Mouse (Mus musculus): Measurements from ENCODE around the gene Pcif1.

DNA sequence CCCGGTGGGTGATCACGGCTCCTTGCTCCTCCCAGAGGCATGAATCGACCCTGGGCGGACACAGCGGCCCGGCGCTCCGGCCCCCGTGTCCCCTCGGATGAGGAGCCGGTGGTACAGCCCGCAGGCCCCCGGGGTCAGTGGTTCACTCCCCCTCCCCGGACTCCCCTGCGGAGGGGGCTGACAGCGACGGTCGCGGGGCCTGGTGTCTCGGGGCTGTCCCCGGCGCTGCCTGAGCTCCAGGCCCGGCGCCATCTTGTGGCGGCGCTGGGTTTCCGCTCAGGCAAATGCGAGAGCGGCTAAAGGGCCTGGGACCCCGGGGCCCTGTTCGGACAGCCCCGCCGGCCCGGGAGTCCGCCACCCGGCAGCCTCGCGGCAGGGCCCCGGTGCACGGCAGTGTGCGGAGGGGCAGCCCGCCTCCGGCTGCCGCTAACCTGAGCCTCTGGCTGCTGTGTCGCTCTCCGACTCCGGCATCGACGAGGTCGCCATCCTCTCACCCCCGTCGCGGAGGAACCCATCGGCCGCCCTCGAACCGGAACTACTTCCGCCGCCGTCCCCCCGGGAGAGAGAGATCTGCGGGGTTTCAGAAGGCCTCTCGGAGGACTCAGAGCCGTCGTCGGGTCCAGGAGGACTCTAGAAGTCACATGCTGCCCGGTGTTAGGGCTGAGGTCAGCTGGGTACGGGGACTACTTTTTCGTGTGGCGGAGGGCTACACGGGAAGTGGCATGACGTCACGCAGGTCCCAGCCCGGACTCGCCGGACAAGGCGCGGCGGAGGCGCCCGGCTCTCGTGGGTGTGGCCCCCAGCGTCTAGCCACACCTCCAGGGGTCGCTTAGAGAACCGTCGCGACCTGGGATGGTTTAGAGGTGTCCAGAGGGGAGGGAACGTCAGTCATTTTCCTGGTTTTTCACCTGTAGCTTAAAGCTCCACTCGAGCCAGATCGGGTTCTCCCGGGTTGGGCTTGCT, 32.3 kb downstream of the Pcif1 start, which contains the start of gene Zfp335:
- TF ChIP-seq CTCF (conservative IDR thresholded peaks at IDR 0.05 in 1 of 2, IDR thresholded peaks at IDR 0.05 in 1 of 2; ENCODE audit: low read depth in 2 of 2, low read length in 2 of 2), result peak in 1 of 2 experiments; percentile 44; a peak in 2 of 4 replicates
- peak; percentile 90 for TF ChIP-seq POLR2A (IDR thresholded peaks at IDR 0.05; ENCODE audit: low read depth, low read length)
- peak; percentile 53 for TF ChIP-seq BHLHE40 (IDR thresholded peaks at IDR 0.05; ENCODE audit: low read depth, low read length)
- TF ChIP-seq MXI1 (IDR thresholded peaks at IDR 0.05; ENCODE audit: low read depth, low read length), result peak; percentile 57; the same call in 1 of the 2 replicates
- TF ChIP-seq GABPA (IDR thresholded peaks at IDR 0.05; ENCODE audit: insufficient replicate concordance, low read depth, low read length), result no peak
- TF ChIP-seq MAX (IDR thresholded peaks at IDR 0.05; ENCODE audit: low read length), result peak; percentile 99
- 0 out of 2 replicates have a peak, but pooled peaks have one; percentile 29 for TF ChIP-seq ZNF384 (IDR thresholded peaks at IDR 0.05; ENCODE audit: low read depth, low read length)
- peak; percentile 90 for TF ChIP-seq CHD2 (IDR thresholded peaks at IDR 0.05; ENCODE audit: low read length)

Measured in CH12.LX (cell line).